Mouse (Mus musculus): ENCODE data around the gene Tfeb.

The Tfeb gene

DNA sequence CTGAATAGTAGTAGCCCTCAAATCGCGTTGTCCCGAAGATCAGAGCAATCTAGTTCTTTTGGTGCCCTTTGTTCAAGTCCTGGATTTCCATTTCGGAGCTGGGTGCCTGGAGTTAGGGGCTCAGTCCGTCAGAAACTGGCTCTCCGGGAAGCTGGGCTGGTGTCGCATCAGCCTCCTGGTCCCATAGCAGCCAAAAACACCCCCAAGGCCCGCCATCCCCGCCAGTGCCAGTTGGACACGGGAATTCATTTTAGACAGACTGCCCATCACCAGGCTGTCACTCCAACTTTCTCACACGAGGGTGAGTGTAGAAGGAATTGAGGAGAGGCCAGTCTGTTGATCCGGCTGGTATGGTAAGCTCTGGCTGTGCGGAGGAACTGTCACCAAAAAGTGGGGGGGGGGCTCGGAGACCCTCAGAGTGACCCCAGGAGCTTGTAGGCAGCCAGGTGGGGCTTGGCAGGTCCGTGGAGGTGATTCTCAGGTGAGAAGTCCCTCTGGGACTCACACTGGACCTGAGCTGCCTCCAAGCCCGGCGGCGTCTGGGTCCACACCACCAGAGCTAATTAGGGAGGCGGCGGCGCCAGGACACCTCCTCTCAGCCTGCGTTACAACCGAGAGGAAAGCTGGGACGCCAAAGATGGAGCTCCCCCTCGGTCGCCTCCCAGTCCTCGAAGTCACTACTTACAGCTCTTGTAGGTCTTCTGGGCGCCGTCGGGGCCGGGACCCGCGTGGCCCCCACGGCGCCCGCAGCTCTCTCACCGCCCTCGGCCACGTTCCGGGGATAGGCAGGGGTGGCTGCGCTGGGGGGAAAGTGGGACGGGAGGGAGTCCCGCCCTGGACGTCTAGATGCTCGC is 97.0 kb downstream of the Tfeb start:
- peak in 1 of 2 experiments; percentile 49 for DNase-seq

GRCm38 (mm10) chr17:47834482-47834767 is 97.6 kb downstream of the Tfeb start, which contains the start of gene Mdfi:
Gene Mdfi (minus strand): TSS chr17:47834691.
- DNase-seq, result peak in 1 of 2 experiments; percentile 67

DNA sequence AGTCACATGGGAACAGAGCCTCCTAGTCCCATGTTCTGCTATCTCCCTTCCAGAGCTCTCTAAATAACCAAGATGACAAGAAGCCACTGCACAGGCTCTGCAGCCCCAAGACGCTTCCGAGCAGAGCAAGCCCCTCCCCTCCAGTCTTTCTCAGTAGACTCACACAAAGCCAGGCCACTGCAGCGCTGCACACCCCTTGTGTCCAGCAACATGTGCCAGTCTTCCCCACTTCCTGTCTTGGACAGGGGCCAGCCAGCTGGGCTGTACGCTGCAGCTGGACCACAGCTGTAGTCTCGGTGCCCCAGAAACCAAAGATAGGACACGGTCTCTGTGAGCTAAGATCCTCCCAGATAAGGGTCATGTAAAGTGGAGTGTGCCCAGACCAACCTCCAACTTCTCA is 101.0 kb downstream of the Tfeb start:
- peak; percentile 70 to 88 for DNase-seq

DNA sequence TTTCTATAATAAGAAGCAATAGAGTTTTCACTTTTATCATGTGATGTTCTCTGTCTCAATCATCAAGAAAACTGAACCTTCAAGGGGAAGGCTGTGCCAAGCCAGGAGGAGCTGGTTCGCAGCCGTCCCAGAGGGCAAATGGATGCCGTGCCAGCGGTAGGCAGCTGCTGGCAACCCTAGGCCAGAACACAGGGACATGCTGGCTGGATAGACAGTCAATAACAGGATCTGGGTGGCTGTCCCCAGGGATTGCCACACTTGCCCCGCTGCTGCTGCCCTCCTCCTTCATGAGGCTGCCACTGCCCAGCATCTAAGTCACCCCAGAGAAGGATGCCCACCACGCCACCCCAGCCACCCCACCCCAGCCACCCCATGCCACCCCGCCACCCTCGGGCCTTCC is 104.7 kb downstream of the Tfeb start:
- no peak for DNase-seq

Data from lung, postnatal 4 days (tissue).